Mouse (Mus musculus): ENCODE data around the gene Hoxb3.

The Hoxb3 gene

GRCm38 (mm10) chr11:96288455-96289221 is 34.5 kb upstream of the Hoxb3 start:
- DNase-seq (ENCODE audit: low spot score in 2 of 2) = no peak

- DNase-seq (ENCODE audit: low spot score in 2 of 2) = no peak
Observed at GRCm38 (mm10) chr11:96289293-96289692, 33.8 kb upstream of the Hoxb3 start.

- no peak for DNase-seq (ENCODE audit: low spot score in 2 of 2)
Observed at GRCm38 (mm10) chr11:96289837-96290236, 33.3 kb upstream of the Hoxb3 start.

- no peak for DNase-seq (ENCODE audit: low spot score in 2 of 2)
Observed at GRCm38 (mm10) chr11:96290705-96291355, 32.3 kb upstream of the Hoxb3 start.

DNA sequence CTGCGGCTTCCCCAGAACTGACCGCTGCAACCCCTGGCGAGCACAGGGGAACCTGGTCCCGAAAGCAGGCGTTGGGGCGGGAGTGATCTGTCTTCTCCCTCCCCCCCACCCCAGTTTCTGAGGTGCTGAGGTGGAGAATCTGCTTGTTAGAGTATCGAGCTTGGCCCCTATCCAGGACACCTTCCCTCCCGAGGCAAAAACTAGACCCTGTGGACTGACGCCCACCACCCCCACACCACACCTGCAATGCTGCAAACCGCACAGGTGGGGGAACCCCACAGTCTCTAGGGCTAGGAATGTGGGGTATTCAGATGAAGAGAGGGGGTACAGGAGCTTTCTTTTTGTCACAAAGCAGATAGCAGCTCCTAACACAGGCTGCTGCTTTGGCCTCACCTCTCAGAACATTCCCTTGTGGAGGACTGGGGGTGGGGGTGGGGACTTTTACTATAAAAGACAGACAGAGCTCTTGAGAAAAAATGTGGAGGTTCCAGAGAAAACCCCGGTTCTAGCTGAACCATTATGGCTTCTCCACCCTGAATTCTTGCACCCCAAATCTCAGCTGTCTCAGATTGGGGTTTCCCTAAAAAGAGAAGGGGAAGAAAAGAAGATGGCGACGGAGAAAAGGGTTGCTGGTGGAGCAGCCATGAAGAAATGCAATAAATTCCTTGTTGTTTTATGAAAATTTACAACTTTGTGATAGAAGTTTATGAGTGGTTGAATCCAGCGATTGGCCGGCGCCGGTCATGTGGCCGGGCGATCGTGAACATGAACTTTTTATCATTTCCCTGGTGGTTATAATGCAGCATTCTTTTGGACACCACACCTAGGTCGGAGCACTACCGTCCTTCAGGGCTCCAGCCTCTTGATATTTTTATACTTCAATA is 31.2 kb upstream of the Hoxb3 start, which contains the start of gene Hoxb6:
Hoxb6 (plus strand) TSS at position 796 of the 884 bp plus-strand sequence.
- no peak for DNase-seq (ENCODE audit: low spot score in 2 of 2)

DNA sequence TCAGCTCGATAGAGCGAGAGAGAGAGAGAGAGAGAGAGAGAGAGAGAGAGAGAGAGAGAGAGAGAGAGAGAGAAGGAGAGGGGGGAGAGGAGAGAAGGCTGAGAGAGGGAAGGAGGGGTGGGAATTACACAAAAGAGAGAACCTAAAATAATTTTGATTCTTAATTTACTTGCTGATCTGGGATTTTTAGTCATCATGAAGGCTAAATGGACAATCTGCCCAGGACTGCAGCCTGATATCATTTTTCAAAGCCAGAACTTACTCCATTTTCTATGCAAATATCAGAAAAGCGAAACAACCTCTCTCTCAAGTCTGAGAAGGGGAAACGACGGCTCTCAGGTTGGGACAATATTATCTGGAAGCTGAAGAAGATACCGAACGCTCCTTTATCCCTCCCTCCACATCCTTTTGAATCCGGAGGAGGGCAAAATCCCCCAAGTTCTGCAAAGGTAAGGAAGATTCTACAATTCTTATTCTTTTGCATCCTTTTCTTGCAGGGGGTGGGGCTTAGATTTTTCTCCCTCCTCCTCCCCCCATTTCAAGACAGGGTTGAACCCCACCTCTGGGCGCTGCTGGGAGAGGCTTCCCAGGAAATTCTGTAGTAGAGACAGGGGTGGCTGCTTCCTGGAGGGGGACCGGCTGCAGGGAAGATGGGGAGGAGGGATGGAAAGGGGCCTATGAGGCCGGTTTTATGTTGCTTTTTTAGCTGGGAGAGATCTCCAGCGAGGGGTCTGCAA is 30.4 kb upstream of the Hoxb3 start:
- DNase-seq (ENCODE audit: low spot score in 2 of 2) = no peak

GRCm38 (mm10) chr11:96293302-96293921 is 29.7 kb upstream of the Hoxb3 start:
- DNase-seq (ENCODE audit: low spot score in 2 of 2) = no peak

GRCm38 (mm10) chr11:96294245-96295091 is 28.7 kb upstream of the Hoxb3 start:
- DNase-seq (ENCODE audit: low spot score in 2 of 2) = peak in 1 of 2 experiments; percentile 52

DNA sequence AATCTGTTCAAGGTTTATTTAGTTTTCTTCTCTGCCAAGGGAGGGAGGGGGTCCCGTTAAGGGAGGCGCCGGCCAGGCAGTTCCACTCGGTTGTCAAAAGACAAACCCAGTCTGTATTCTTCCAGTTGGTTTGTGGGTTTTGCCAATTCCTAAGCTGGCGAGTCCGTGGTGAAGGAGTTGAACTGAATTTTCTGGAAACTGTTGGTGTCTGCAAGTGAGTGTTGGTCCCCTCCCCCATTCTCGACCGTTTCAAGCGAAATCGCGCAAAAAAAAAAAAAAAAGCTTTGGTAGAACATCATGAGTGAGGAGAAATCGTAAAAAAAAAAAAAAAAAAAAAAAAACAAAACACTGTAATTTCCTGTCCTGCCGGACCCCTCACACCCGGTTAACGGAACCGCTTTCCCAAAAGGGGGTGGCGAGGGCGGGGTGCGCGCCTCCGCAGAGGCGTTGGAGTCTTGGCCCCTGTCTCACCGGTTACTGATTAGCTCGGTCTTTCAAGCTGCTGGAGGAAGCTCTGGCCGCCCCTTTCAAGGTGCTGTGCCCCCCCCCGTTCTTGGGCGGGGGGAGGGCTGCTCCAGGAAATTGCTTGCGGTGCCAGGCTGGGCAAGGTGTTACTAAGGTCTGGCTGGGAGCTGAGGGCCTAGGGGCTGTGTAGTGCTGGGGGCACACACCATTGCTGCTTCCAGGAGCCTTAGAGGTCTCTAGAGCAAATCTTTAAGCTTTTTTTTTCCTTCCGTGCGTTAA is 27.9 kb upstream of the Hoxb3 start:
- no peak for DNase-seq (ENCODE audit: low spot score in 2 of 2)

DNA sequence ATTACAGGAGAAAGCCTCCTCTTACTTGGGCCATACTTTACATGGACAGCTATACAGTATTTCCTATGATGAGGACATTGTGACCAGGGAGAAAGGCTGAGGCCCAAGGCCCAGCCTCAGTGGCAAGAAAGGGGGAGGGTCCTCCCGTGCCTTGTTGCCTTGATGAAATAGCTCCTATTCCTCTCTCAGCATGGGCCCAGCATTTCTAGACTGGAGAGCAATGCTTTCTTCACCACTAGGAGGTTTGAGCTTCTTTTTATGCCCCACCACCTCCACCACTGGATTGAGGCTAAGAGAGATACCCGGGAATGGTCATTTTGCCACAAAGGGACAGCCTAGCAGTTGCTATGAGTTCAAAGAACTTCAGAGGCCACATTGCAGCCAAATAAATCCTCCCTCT is 26.1 kb upstream of the Hoxb3 start:
- no peak for DNase-seq (ENCODE audit: low spot score in 2 of 2)

DNA sequence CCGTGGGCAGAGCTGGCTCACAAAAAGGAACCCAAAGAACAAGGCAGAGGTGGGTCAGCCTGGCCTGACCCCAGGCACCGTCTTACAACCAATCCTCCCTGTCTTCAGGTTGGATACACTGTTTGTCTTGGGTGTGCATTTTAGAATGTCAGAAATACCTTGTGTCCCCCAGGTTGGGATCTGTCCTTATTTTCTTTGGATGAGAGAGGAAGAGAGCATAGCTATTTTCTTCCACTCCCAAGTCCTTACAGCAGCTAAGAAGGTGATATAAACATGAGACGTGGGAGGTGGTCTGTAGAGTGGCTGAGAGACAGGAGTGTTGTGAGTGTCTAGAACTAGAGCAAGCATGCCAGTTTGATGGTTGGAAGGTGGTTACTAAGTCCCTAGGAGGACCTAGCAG is 25.7 kb upstream of the Hoxb3 start:
- DNase-seq (ENCODE audit: low spot score in 2 of 2) = no peak

DNA sequence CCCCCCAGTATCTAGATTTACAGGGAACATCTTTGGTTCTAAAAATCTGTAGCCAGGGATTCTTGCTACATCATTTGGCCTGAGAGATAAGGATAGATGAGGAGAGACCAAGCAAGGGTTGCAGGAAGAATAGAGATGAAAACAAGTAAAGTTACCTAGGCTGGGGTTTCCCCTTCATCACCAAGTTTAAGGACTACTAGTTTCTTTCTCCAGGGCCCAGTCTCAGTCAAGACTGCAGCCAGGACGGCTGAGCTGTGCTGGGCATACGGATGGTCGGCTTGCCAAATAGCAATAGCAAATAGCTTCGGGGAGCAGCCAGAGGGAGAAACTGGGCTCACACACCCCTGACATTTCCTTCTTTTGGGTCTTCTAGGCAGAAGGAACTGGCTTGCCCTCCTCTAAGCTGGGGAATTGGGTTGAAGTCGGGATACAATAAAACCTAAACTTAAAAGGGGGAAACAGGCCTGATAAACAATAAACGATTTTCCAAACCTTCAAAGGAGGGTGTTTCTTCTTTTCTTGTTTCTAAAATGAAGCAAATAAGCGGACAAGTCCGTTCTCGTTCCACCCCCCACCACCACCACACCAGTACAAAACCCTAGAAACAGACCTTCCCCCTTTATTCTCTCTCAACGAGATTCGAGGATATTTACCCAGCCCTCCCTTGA is 25.0 kb upstream of the Hoxb3 start:
- no peak for DNase-seq (ENCODE audit: low spot score in 2 of 2)

DNA sequence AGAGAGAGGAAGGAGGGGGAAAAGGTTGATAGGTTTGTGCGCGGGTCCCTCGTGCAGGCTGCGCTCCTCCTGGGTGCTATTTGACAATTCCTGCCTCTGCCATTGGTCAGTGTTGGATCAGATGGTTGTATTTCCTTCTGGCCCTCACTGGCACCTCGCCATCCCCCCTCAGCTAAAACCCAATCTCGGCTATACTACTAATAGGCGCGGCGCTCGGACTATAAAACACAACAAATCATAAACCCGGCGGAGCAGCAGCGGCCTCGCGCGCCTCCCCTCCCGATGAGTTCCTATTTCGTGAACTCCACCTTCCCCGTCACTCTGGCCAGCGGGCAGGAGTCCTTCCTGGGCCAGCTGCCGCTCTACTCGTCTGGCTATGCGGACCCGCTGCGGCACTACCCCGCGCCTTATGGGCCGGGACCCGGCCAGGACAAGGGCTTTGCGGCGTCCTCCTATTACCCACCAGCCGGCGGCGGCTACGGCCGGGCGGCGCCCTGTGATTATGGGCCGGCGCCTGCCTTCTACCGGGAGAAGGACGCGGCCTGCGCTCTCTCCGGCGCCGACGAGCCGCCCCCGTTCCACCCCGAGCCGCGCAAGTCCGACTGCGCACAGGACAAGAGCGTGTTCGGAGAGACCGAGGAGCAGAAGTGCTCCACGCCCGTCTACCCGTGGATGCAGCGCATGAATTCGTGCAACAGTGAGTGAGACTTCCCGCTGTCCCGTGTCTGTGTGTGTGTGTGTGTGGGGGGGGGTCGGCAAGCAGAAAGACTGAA is 24.0 kb upstream of the Hoxb3 start:
- DNase-seq (ENCODE audit: low spot score in 2 of 2) = no peak

DNA sequence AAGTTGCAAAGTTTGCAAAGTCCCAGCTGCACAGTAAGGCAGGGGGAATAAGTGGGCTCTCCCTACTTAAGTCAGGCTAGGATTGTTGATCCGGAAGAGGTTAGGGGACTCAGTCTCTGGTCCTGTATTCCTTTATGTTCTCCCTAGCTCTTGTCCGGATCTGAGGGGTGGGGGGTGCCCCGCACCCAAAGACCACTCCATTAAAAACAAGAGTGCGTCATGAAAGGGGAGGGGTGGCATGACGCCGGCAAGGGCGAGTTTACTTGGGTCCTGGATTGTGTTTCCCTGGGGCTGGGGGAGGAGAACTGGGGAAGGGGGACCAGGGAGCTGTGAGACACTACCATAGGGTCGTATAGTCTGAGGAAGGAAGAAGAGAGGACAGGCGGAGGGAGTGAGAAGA is 23.3 kb upstream of the Hoxb3 start:
- DNase-seq (ENCODE audit: low spot score in 2 of 2) = no peak

DNA sequence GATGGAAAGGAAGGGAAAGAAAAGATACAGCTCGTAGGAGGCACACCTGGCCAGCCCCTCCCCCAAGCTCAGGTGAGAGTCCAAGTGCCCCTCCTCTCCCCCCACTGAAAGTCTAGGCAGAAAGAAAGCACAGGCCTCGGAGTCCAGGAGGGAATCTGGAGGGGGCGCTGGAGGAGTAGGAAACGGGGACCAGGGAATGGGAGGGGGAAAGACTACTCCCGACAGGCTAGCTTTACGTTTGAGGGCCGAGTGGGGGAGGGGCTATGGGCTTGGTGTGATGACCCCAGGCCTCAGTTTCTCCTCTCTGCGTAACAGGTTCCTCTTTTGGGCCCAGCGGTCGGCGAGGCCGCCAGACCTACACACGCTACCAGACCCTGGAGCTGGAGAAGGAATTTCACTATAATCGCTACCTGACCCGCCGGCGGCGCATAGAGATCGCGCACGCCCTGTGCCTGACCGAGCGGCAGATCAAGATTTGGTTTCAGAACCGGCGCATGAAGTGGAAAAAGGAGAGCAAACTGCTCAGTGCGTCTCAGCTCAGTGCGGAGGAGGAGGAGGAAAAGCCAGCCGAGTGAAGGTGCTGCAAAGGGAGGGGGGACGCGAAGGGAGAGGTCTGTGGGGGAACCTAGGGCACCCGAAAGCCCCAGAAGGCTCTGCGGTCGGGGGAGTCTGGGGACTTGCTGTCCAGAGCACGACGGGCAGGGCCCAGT is 22.6 kb upstream of the Hoxb3 start:
- DNase-seq (ENCODE audit: low spot score in 2 of 2) = no peak

DNA sequence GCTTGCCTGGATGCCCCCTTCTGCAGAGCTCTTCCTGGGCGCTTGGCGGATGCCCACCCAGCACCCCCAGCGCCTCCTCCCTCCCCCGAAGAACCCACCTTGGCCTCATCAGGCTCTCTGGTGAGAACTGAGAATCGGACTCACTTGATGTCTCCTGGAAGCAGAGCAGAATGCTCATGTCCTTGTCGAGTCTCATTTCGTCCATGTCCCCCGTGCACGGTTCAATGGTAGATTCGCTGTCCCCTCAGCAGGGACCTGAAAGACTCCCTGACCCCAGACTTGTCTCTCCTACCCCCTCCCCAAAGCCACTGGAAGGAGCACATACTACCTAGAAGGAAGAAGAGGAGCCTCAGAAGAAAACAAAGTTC is 22.1 kb upstream of the Hoxb3 start:
- no peak for DNase-seq (ENCODE audit: low spot score in 2 of 2)

DNA sequence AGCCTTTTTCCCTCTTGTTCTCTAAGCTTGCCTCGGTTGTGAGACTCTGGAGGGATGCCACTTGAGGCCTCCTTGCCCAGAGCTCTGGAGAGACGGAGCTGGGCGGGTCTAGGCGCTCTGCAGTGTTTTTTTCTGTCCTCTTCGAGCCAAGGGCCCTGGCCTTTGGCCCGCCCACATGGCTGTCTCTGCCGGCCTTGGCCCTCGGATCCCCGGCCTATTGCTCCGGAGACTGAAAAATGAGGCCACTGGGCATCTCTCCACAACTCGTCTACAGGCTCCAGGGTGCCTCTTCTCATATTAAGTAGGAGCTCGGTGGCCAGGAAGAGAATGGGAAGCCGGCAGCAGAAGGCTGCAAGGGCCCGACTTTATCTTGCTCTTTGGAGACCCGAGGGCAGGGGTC is 21.3 kb upstream of the Hoxb3 start:
- DNase-seq (ENCODE audit: low spot score in 2 of 2) = no peak

Measured in heart, adult 9 months (tissue).